Mouse (Mus musculus): ENCODE measurements around the gene Rnf186.
"Not testable (repeated sequence)": the region's sequence is repeated elsewhere in the genome, so short reads cannot be mapped to it uniquely, and the experiment has no call there.

The Rnf186 gene

GRCm38 (mm10) chr4:138971371-138971770 is 4.5 kb downstream of the Rnf186 start:
- no peak for DNase-seq (ENCODE audit: extremely low spot score, low spot score)

GRCm38 (mm10) chr4:138972139-138972826 is 5.4 kb downstream of the Rnf186 start:
- DNase-seq (ENCODE audit: extremely low spot score, low spot score) = peak; percentile 39

GRCm38 (mm10) chr4:138972827-138973718 is 6.2 kb downstream of the Rnf186 start, which contains the start of gene Tmco4:
Gene Tmco4 (plus strand): TSS chr4:138972888.
- peak; percentile 67 for DNase-seq (ENCODE audit: extremely low spot score, low spot score)

- no peak for DNase-seq (ENCODE audit: extremely low spot score, low spot score)
Measured at GRCm38 (mm10) chr4:138973719-138974115, 6.8 kb downstream of the Rnf186 start.

- not testable (repeated sequence) for DNase-seq (ENCODE audit: extremely low spot score, low spot score)
Measured at GRCm38 (mm10) chr4:138974540-138974939, 7.6 kb downstream of the Rnf186 start.

- no peak for DNase-seq (ENCODE audit: extremely low spot score, low spot score)
Measured at GRCm38 (mm10) chr4:138975194-138975593, 8.3 kb downstream of the Rnf186 start.

- DNase-seq (ENCODE audit: extremely low spot score, low spot score) = no peak
Measured at GRCm38 (mm10) chr4:138976046-138976445, 9.1 kb downstream of the Rnf186 start.

GRCm38 (mm10) chr4:138980021-138980420 is 13.1 kb downstream of the Rnf186 start:
- DNase-seq (ENCODE audit: extremely low spot score, low spot score) = no peak

- no peak for DNase-seq (ENCODE audit: extremely low spot score, low spot score)
Measured at GRCm38 (mm10) chr4:138980771-138981420, 14.0 kb downstream of the Rnf186 start.

- no peak for DNase-seq (ENCODE audit: extremely low spot score, low spot score)
Measured at GRCm38 (mm10) chr4:138983422-138983821, 16.5 kb downstream of the Rnf186 start.

GRCm38 (mm10) chr4:138984744-138985143 is 17.8 kb downstream of the Rnf186 start:
- no peak for DNase-seq (ENCODE audit: extremely low spot score, low spot score)

- DNase-seq (ENCODE audit: extremely low spot score, low spot score) = no peak
Measured at GRCm38 (mm10) chr4:138986280-138986679, 19.4 kb downstream of the Rnf186 start.

- no peak for DNase-seq (ENCODE audit: extremely low spot score, low spot score)
Measured at GRCm38 (mm10) chr4:138994389-138994788, 27.5 kb downstream of the Rnf186 start.

GRCm38 (mm10) chr4:138996410-138996809 is 29.5 kb downstream of the Rnf186 start:
- no peak for DNase-seq (ENCODE audit: extremely low spot score, low spot score)

GRCm38 (mm10) chr4:138997121-138997520 is 30.2 kb downstream of the Rnf186 start:
- DNase-seq (ENCODE audit: extremely low spot score, low spot score) = no peak

GRCm38 (mm10) chr4:138998611-138999010 is 31.7 kb downstream of the Rnf186 start:
- no peak for DNase-seq (ENCODE audit: extremely low spot score, low spot score)

GRCm38 (mm10) chr4:139001026-139001425 is 34.1 kb downstream of the Rnf186 start:
- DNase-seq (ENCODE audit: extremely low spot score, low spot score) = no peak

GRCm38 (mm10) chr4:139001433-139001832 is 34.5 kb downstream of the Rnf186 start:
- DNase-seq (ENCODE audit: extremely low spot score, low spot score) = no peak

GRCm38 (mm10) chr4:139004067-139004466 is 37.2 kb downstream of the Rnf186 start:
- DNase-seq (ENCODE audit: extremely low spot score, low spot score) = no peak

- DNase-seq (ENCODE audit: extremely low spot score, low spot score) = no peak
Measured at GRCm38 (mm10) chr4:139005214-139005613, 38.3 kb downstream of the Rnf186 start.

GRCm38 (mm10) chr4:139007353-139007752 is 40.4 kb downstream of the Rnf186 start:
- no peak for DNase-seq (ENCODE audit: extremely low spot score, low spot score)

- DNase-seq (ENCODE audit: extremely low spot score, low spot score) = no peak
Measured at GRCm38 (mm10) chr4:139007981-139008536, 41.1 kb downstream of the Rnf186 start.

All from neural tube, embryonic 10.5 days (tissue).